Mouse (Mus musculus) kidney, adult 2 months (tissue): ENCODE data around the gene Eml2. TPM values are rescaled to one million over a fixed set of nuclear protein-coding genes. Genes with fewer than 3 reads are reported as not detected.
A peak's percentile ranks its signal among the peaks of the same experiment; 100 is the strongest.

ENCODE experiments used
- DNase-seq: peaks from one replicate; pipeline ENCODE4 v3.0.0; 2021
- H3K27ac ChIP-seq: fragments of 200-500 bp; 2 replicates; pipeline ENCODE4 v1.5.1; 2012; ENCODE audit warnings: low read depth, low read length, control low read depth, inconsistent platforms; ENCODE audit not compliant: insufficient read depth
- H3K27me3 ChIP-seq: fragments of 200-500 bp; replicated peaks from 2 replicates; pipeline ENCODE4 v1.6.1; 2012; ENCODE audit warnings: mild to moderate bottlenecking, moderate library complexity, low read length, inconsistent platforms; ENCODE audit not compliant: control insufficient read depth, insufficient read depth
- H3K36me3 ChIP-seq: fragments of 200-500 bp; 2 replicates; pipeline ENCODE4 v1.6.1; 2012; ENCODE audit warnings: mild to moderate bottlenecking, moderate library complexity, low read length, inconsistent platforms; ENCODE audit not compliant: control insufficient read depth, insufficient read depth
- H3K4me1 ChIP-seq: fragments of 200-500 bp; 2 replicates; pipeline ENCODE4 v1.6.1; 2011; ENCODE audit warnings: low read length; ENCODE audit not compliant: control insufficient read depth, insufficient read depth
- H3K4me3 ChIP-seq: fragments of 200-500 bp; 2 replicates; pipeline ENCODE4 v1.5.1; 2011; ENCODE audit warnings: mild to moderate bottlenecking, low read depth, low read length, control low read depth; ENCODE audit not compliant: insufficient read depth
- CTCF ChIP-seq: fragments of 200-500 bp; conservative IDR thresholded peaks from 2 replicates; pipeline ENCODE4 v1.5.1; 2011; ENCODE audit warnings: low read depth, mild to moderate bottlenecking, control low read depth, low read length, moderate library complexity, mixed read lengths; ENCODE audit not compliant: insufficient read depth, insufficient read length
- POLR2A ChIP-seq: fragments of 200-500 bp; IDR thresholded peaks from one replicate; pipeline ENCODE4 v1.6.1; 2011; ENCODE audit warnings: low read depth, low read length, control low read depth
- WGBS: fragments of 180-500 bp; shearing (Covaris S2); methylation state at CpG from one replicate; pipeline ENCODE4 v1.1.7; 2018; 5-methylcytosine and 5-hydroxymethylcytosine counted together
- polyA plus RNA-seq: library from polyadenylated mRNA; depleted of rRNA; stranded (reverse); fragments of >200 nt; gene quantifications from 2 replicates; pipeline ENCODE4 v1.2.3, GENCODE M21; 2012

Eml2 gene
- polyA plus RNA-seq, 1 experiment: 38.8 TPM

GRCm38 (mm10) chr7:19236411-19236810 is 60.2 kb downstream of the Eml2 start:
- no peak for DNase-seq
- H3K4me3 ChIP-seq: no peak overlapping the region
- peaks cover 15% of the 10 kb centered on the region; the same call in 1 of the 2 replicates for H3K4me1 ChIP-seq
- H3K36me3 ChIP-seq: no peaks in the 10 kb centered on the region
- WGBS: 62% methylated on average over 2 of the region's 2 CpGs
- no peak overlapping the region for H3K27ac ChIP-seq
- no peak for TF ChIP-seq CTCF
- TF ChIP-seq POLR2A: no peak
- no peaks in the 10 kb centered on the region for H3K27me3 ChIP-seq

DNA sequence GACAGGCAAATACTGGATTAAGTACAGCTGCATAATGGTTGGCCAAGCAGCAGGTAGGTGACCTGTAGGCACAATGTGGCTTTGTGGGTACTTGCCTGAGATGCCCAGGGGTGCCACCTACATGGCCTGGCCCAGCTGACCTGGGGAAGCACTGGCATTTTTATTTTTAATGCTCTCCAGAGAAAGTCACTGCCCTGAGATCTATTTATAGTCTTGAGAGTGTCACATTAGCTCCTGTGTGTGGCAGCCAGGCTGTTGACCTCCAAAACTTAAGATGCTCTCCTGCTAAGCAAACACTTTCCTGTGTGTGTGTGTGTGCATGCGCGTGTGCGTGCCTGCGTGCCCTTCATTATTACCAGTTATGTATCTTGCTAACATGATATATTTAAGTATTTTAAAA is 62.1 kb downstream of the Eml2 start:
- TF ChIP-seq CTCF: no peak
- no peak for TF ChIP-seq POLR2A
- peaks cover 3% of the 10 kb centered on the region; the same call in 1 of the 2 replicates for H3K4me1 ChIP-seq
- H3K27me3 ChIP-seq: no peaks in the 10 kb centered on the region
- no peak for DNase-seq
- H3K27ac ChIP-seq: no peak overlapping the region
- H3K36me3 ChIP-seq: no peaks in the 10 kb centered on the region
- no peak overlapping the region for H3K4me3 ChIP-seq
- WGBS: 91% methylated on average over 4 of the region's 4 CpGs

DNA sequence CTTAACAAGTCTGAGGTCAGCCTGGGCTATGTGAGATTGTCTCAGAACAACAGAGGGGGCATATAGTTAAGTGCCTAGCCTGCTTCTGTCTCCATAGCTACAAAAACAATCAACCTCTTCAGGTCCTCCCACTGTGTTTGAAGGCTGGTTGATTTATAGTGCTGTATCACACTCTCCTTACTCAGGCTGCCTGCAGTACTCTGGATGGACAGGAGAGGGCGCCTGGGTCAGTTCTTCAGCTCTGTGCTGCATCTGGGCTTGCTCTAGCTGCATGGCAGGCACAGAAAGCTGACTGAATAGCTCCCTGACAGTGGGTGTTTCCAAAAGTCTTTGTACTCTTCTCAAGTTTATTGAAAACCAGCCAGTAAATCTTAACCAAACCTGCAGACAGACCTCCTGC is 63.2 kb downstream of the Eml2 start:
- H3K27ac ChIP-seq: no peak overlapping the region
- TF ChIP-seq POLR2A (no peak), CTCF (peak; percentile 96)
- peak; percentile 92 for DNase-seq
- H3K4me3 ChIP-seq: no peak overlapping the region
- peaks cover 3% of the 10 kb centered on the region; the same call in 1 of the 2 replicates for H3K4me1 ChIP-seq
- WGBS: 0% methylated on average over 1 of the region's 1 CpGs
- H3K27me3 ChIP-seq: no peaks in the 10 kb centered on the region
- H3K36me3 ChIP-seq: no peaks in the 10 kb centered on the region

- WGBS: 58% methylated on average over 4 of the region's 4 CpGs
- no peak for DNase-seq
- Histone ChIP-seq H3K27ac (no peak overlapping the region), H3K4me3 (no peak overlapping the region), H3K4me1 (peaks cover 3% of the 10 kb centered on the region; the same call in 1 of the 2 replicates), H3K27me3 (no peaks in the 10 kb centered on the region), H3K36me3 (no peaks in the 10 kb centered on the region)
- no peak for TF ChIP-seq POLR2A
- no peak for TF ChIP-seq CTCF
Measured at GRCm38 (mm10) chr7:19239986-19240385, 63.8 kb downstream of the Eml2 start.

DNA sequence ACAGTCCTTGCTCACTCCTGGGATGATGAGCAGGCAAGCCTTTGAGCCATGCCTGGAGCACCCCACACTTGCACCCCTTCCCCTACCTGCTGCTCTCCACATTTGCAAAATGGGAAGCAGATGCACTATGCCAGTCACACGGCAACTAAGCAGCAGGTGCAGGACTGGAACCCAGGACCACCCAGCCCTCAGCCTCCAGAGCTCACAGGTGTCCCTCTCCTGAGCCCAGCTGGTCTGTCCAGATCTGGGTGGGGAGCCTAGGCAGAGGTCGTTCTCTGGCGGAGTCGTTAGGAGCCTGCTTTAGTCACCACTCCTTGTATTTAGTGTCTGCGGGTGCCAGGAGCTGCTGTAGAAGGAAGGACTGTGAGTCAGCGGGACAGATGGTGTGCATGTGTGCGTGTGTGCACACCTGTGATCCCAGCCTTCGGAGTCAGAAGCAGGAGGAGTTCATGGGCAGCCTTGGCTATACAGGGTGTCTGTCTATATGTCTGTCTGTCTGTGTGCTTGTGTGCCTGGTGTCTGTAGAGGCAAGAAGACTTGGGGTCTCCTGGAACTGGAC is 64.8 kb downstream of the Eml2 start:
- H3K36me3 ChIP-seq: no peaks in the 10 kb centered on the region
- peaks cover 3% of the 10 kb centered on the region; the same call in 1 of the 2 replicates for H3K4me1 ChIP-seq
- H3K27me3 ChIP-seq: no peaks in the 10 kb centered on the region
- TF ChIP-seq CTCF: no peak
- no peak for TF ChIP-seq POLR2A
- H3K27ac ChIP-seq: no peak overlapping the region
- DNase-seq: no peak
- 87% methylated on average over 8 of the region's 8 CpGs for WGBS
- H3K4me3 ChIP-seq: no peak overlapping the region

DNA sequence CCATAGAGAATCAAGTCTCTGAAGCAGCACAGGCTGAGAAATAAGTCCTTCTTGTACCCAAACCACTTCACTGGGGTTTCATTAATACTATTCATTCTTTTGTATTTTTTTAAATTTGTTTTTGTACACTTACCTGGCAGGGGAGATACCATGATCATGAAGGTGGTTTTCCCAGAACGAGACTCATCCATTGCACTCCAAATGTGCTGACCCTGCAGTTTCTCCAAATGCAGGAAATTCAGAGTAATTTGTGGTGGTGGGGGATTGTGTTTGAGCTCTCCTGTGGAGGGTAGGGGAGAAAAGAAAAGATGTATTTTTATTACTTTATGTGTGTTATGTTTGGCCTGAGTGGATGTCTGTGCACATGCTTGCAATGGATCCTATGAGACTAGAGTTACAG is 65.8 kb downstream of the Eml2 start:
- Histone ChIP-seq H3K4me3 (no peak overlapping the region), H3K36me3 (no peaks in the 10 kb centered on the region), H3K27ac (no peak overlapping the region), H3K27me3 (no peaks in the 10 kb centered on the region), H3K4me1 (peaks cover 3% of the 10 kb centered on the region; the same call in 1 of the 2 replicates)
- DNase-seq: no peak
- 58% methylated on average over 1 of the region's 1 CpGs for WGBS
- no peak for TF ChIP-seq CTCF

DNA sequence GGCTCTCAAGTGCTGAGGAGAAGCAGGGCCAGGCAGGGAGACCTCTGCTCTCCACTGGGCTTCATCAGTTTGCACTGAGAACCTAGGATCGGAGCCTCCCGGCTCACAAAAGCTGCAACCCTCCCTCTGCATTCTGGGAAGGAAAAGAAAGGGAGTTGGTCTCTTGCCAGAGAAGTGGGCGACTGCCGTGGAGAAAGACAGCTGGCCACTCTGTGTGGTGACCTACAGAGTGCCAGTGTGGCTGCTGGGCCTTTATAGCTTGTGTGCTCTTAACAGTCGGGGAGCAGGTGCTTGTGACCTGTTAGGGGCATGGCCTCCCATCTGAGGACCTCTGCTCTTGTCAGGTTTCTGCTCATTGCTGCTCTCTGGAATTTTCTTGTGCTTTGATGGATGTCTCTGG is 67.6 kb downstream of the Eml2 start:
- 52% methylated on average over 5 of the region's 5 CpGs for WGBS
- no peak overlapping the region for H3K27ac ChIP-seq

More for the DNA sequence above, 67.6 kb downstream of the Eml2 start:
- TF ChIP-seq CTCF (no peak), POLR2A (no peak)
- Histone ChIP-seq H3K36me3 (no peaks in the 10 kb centered on the region), H3K4me1 (peaks cover 3% of the 10 kb centered on the region; the same call in 1 of the 2 replicates), H3K4me3 (no peak overlapping the region), H3K27me3 (no peaks in the 10 kb centered on the region)
- no peak for DNase-seq
